In genomic region chr10:17733057-17733456, GRCm38 (mm10) we compare ENCODE assay signal across 9 mouse cellular contexts. TPM values are rescaled to one million over a fixed set of nuclear protein-coding genes. Genes with fewer than 3 reads are reported as not detected.
DNase-seq lines count a peak whose midpoint lies in the region; ATAC-seq and TF ChIP-seq lines count a peak whose summit lies in the region.
"Had no signal": no experiment of that assay in that cellular context is flagged by ENCODE, and none has a peak within 500 bp of the region (broad histone marks: within the 10 kb centered on the region; RNA-seq: fewer than 3 reads in every experiment).

No protein-coding gene starts in this region.

- WGBS in limb, embryonic 10.5 days: 24% methylated on average over 4 of the region's 4 CpGs
- WGBS in stomach, postnatal 0 days: 24% methylated on average over 4 of the region's 4 CpGs

- no peak overlapping the region for H3K4me2 ChIP-seq in stomach, postnatal 0 days (replicated peaks; ENCODE audit: low read depth)
- H3K4me2 ChIP-seq: embryonic facial prominence, embryonic 13.5 days had no signal

- no peaks in the 10 kb centered on the region for H3K27me3 ChIP-seq in limb, embryonic 10.5 days (ENCODE audit: low read depth, poor library complexity, severe bottlenecking)
- H3K27me3 ChIP-seq in stomach, postnatal 0 days (ENCODE audit: control insufficient read depth, insufficient read depth, low read length): no peaks in the 10 kb centered on the region
- H3K27me3 ChIP-seq: embryonic facial prominence, embryonic 13.5 days had no signal

- no peak overlapping the region for H3K4me3 ChIP-seq in limb, embryonic 10.5 days
- no peak overlapping the region for H3K4me3 ChIP-seq in stomach, postnatal 0 days (ENCODE audit: low read depth, low read length)
- H3K4me3 ChIP-seq: embryonic facial prominence, embryonic 13.5 days had no signal

- H3K36me3 ChIP-seq in limb, embryonic 10.5 days: no peaks in the 10 kb centered on the region
- H3K36me3 ChIP-seq in stomach, postnatal 0 days (ENCODE audit: control insufficient read depth, insufficient read depth, low read length): no peaks in the 10 kb centered on the region
- H3K36me3 ChIP-seq: embryonic facial prominence, embryonic 13.5 days had no signal

- TF ChIP-seq EP300 in stomach, postnatal 0 days (optimal IDR thresholded peaks at IDR 0.05): no peak

- peak; percentile 53 for DNase-seq in 3134 (ENCODE audit: extremely low read depth, insufficient read length, low spot score)
- peak; percentile 61 for DNase-seq in Muller cell, postnatal 12 days (ENCODE audit: inconsistent ontology term)
- DNase-seq in cerebellum, adult 9-11 months: peak; percentile 65
- peak; percentile 38 to 78 for DNase-seq in frontal cortex, postnatal 10 days (ENCODE audit: low spot score in 2 of 2)
- DNase-seq in limb, embryonic 10.5 days (ENCODE audit: low spot score): peak; percentile 85
- peak; percentile 77 for DNase-seq in neural tube, embryonic 10.5 days (ENCODE audit: extremely low spot score, low spot score)
- peak; percentile 79 for DNase-seq in stomach, postnatal 0 days (ENCODE audit: low spot score)

- H3K27ac ChIP-seq in limb, embryonic 10.5 days: no peak overlapping the region
- no peak overlapping the region for H3K27ac ChIP-seq in stomach, postnatal 0 days (replicated peaks)
- H3K27ac ChIP-seq: embryonic facial prominence, embryonic 13.5 days had no signal

- no peak overlapping the region for H3K9ac ChIP-seq in stomach, postnatal 0 days (ENCODE audit: low read length)
- H3K9ac ChIP-seq: embryonic facial prominence, embryonic 13.5 days had no signal

- TF ChIP-seq CTCF in stomach, postnatal 0 days (IDR thresholded peaks at IDR 0.05; ENCODE audit: low read depth): peak; percentile 95

- no peaks in the 10 kb centered on the region for H3K9me3 ChIP-seq in limb, embryonic 10.5 days (replicated peaks)
- no peaks in the 10 kb centered on the region for H3K9me3 ChIP-seq in stomach, postnatal 0 days (ENCODE audit: control insufficient read depth, low read length)
- H3K9me3 ChIP-seq: embryonic facial prominence, embryonic 13.5 days had no signal

- peaks cover 15% of the 10 kb centered on the region for H3K4me1 ChIP-seq in limb, embryonic 10.5 days
- H3K4me1 ChIP-seq in stomach, postnatal 0 days (replicated peaks; ENCODE audit: control insufficient read depth, insufficient read depth): no peaks in the 10 kb centered on the region
- H3K4me1 ChIP-seq: embryonic facial prominence, embryonic 13.5 days had no signal

- peak; percentile 90 for ATAC-seq in inflammation-experienced regulatory T-cells, adult 6 months
- ATAC-seq in stomach, postnatal 0 days (ENCODE audit: low FRiP score, low TSS enrichment): peak; percentile 59; the same call in 1 of the 2 replicates

RNA-seq across cellular contexts. Expression of gene Cited2, which starts 10.0 kb away (rescaled TPM):
- polyA plus RNA-seq in inflammation-experienced regulatory T-cells, adult 6 months (2017; shearing (Covaris generic)): 1 to 10 TPM; 5.5 to 8.0 (median 7.7) TPM
- polyA plus RNA-seq in limb, embryonic 10.5 days (2016; fragmentation: Nextera tagmentation; extraction: Ambion mirVana): 49.9 and 52.4 TPM in 2 replicates
- 33.0 and 33.7 TPM in 2 replicates for polyA plus RNA-seq in stomach, postnatal 0 days (2015; fragmentation: Nextera tagmentation; extraction: Ambion mirVana)
